Mouse (Mus musculus) E14TG2a.4 (cell line): ENCODE measurements around the gene Ccr8.

ENCODE experiments used
- CTCF ChIP-seq: conservative IDR thresholded peaks from 2 replicates; pipeline ENCODE4 v1.5.1; 2014; ENCODE audit warnings: low read length
- POU5F1 ChIP-seq: IDR thresholded peaks from 2 replicates; pipeline ENCODE4 v1.6.1; 2014; ENCODE audit warnings: low read length, borderline replicate concordance

GRCm38 (mm10) chr9:120120503-120120902, 28.6 kb downstream of the Ccr8 start:
- TF ChIP-seq CTCF (no peak), POU5F1 (no peak)
